Mouse (Mus musculus) mouse trophoblast stem cell (cell line): ENCODE results near the gene Rmnd1.

Experiments used
- in situ Hi-C, 2 experiments: fragments of 300-500 bp; cut with MseI, MboI; formaldehyde crosslinking; loops; 2 replicates in 1 of 2; 3 replicates in 1 of 2; pipeline ENCODE4 v1.15.1; 2025

The Rmnd1 gene

GRCm38 (mm10) chr10:4391851-4392250 is 40.3 kb downstream of the Rmnd1 start:
- in situ Hi-C loops = no loop called here

- in situ Hi-C loops = no loop called here
Measured at GRCm38 (mm10) chr10:4391076-4391475, 41.1 kb downstream of the Rmnd1 start.

GRCm38 (mm10) chr10:4390550-4390949 is 41.6 kb downstream of the Rmnd1 start:
- in situ Hi-C loops = no loop called here

DNA sequence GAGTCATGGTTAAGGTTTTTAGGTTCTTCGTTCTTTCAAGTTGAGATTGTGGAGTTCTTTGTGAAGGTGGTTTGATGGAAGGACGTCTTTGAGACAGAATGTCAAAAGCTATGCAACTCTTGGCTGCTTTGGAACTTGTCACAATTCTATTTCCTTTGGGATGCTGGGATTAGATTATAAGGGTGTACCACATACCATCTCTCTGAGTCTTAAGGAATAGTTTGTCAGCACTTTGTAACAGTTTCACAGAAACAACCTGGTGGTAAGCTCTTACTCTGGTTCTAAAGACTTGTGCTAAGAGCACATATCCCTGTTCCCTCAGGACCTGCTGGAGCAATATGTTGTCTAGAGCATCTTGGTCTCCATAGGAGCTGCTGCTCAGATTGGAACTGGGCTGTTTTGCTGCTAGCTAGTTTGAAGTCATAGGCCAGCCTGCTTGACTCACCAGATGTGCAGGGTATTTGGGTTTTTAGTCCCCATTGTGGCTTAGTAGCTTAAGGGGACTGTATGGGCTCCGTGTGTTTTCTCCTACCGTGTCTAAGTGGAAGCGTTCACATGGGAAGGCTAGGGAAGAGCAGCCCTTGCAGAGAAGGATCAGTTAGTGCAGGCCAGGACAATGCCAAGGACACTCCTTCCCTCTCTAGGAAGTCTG is 42.6 kb downstream of the Rmnd1 start:
- in situ Hi-C loops = no loop called here

- in situ Hi-C loops = no loop called here
Measured at GRCm38 (mm10) chr10:4389036-4389435, 43.2 kb downstream of the Rmnd1 start.

- in situ Hi-C loops = no loop called here
Measured at GRCm38 (mm10) chr10:4388384-4388745, 43.8 kb downstream of the Rmnd1 start.

- in situ Hi-C loops = no loop called here
Measured at GRCm38 (mm10) chr10:4387701-4388383, 44.3 kb downstream of the Rmnd1 start, which contains the start of gene Zbtb2. TSS of gene Zbtb2 (minus strand) at chr10:4388108.

DNA sequence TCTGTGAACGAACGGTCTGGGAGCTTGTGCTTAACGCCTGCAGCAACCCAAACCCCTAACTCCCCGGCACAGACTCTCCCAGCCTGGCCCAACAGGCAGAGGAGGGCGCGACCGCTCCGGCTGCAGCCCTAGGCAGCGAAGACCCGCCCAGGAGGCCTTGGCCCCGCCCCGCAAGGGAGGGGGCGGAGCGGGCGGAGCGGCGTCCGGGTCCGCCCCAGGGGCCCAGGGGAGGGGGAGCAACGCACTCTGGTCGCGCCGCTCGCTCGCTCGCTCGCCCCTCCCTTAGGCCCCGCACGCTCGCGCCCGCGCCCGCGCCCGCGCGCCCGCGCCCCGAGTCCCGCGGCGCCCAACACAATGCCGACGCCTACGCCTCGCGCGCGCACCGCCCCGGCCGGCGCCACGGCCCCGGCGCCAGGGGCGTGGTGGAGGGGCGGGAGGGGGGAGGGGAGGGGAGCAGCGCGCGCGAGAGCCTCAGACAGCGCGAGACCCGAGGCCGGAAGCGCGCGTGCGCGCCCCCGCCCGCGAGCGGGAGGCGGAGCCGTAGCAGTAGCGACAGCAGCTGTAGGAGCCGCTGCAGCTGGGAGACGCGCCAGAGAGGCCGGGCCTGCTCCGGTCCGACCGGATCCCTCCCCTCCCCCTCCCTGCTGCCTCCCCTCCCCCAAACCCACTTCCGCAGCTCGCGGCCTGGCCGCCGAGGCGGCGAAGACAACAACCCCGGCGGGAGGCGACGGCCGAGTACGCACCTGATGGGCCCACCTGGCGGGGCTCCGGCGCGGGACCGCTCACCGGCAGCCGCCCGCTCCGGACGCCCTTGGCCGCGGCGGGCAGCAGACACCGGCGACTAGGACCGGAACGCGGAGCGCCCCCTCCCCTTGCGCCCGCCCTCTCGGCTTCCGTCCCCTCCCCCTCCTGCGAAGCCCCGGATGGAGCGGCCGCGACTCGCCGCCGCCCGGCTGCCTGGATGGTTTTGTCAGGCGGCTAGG is 45.3 kb downstream of the Rmnd1 start:
- in situ Hi-C loops = no loop called here

DNA sequence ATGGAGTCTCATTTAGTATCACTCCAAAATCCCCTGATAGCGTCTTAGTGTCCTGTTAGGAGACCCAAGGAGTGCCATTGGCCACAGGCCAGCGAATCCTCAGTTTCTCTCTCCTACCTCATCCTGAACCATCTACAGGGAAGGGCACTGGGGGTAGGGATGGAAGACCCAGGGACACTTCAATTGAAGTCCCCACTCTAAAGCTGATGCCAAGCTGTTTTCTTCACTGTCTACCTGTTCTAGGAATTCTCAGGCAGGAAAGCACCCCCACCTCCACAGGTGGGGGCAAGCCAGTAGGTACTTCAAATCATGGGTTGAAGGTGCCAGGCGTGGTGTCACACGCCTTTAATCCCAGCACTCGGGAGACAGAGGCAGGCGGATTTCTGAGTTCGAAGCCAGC is 47.9 kb downstream of the Rmnd1 start:
- in situ Hi-C loops = no loop called here

GRCm38 (mm10) chr10:4380748-4381147 is 51.4 kb downstream of the Rmnd1 start:
- in situ Hi-C loops = no loop called here

DNA sequence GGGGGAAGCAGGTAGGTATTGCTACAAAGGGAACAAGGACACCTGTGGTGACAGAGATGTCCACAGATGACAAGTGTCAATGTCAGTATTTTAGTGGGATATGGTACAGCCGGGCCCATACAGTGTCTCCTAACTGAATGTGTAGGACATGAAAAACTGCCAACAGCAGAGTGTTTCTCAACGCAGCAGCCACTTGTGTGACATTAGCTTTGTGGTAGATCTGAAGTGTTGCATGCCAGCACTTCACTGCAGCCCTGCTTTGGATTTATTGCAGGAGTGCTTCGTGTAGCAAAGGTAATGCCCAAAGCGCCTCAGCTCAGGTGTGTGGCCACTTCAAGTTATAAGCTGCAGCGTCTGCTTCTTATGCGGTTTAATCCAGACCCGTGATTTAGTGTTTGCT is 55.3 kb downstream of the Rmnd1 start:
- in situ Hi-C loops = no loop called here

DNA sequence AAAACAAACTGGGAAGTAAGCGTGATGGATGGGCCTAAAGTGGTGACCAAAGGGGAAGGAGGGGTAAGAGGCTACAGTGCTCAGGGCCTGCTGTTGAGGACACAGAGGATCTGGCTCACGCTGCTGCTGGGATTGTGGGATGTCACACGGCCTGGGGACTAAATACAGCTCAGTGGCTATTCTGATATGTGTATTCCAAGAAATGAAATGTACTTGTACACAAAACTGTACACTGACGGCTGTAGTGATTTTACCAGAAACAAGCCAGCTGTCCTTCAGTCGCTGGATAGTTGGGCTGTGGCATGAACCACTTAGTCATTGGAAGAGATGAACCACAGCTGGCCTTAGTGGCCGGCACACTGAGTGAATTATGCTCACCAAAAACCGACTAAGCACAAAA is 55.7 kb downstream of the Rmnd1 start:
- in situ Hi-C loops = no loop called here

GRCm38 (mm10) chr10:4375267-4375666 is 56.9 kb downstream of the Rmnd1 start:
- in situ Hi-C loops = no loop called here

- in situ Hi-C loops = no loop called here
Measured at GRCm38 (mm10) chr10:4374734-4375133, 57.5 kb downstream of the Rmnd1 start.

DNA sequence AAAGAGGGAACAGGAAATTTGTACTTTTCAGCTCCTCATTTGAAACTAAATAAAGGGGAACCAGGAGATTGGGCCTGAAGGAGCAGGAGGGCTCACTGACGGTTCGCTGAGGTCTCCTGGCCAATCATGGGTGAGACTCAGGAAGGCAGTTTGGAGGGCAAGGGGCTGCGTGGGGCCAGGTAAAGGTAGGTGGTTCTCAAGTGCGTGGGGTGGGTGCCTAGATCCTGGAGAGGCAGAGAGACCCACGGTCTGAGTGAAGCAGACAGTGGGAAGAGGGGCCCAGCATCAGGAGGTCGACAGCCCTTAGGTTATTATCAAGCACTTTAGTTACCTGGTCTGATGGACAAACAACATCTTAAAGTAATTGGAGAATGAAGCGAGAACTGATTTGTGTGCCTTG is 57.9 kb downstream of the Rmnd1 start:
- in situ Hi-C loops = no loop called here

DNA sequence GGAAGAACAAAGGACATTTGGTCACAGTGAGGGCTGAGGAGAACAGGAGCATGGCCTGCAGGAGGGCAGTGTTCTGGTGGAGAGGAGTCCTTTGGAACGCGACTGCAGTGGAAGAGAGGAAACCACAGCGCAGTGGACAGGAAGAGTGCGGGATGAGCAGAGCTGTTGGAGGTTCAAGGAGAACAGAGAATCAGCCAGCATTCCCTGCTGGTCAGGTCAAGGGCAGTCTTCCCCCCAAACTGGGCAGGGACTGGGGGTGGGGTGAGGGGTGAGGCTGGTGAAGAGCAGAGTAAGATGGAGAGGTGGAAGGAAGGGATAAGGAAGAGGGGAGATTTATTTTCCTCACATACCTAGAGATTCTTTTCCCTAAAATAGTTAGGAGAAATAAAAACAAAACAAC is 58.6 kb downstream of the Rmnd1 start:
- in situ Hi-C loops = no loop called here

DNA sequence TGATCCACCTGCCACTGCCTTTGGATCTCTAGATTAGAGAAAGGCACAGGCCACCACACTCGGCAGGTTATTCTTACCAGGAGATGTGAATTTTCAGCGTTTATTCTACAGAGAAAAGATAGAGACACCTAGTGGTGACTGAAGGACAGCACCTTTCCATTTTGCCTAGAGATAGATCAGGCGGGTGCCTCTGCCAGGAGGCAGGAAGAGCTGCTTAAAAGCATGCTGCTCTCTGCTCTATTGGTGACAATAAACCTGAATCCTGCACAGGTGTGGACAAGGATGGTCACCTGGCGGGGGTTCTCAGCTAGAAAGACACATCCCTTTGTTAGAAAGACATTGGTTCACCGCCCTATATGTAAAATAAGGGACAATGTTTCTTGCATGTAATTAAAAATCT is 60.2 kb downstream of the Rmnd1 start:
- in situ Hi-C loops = no loop called here

- in situ Hi-C loops = no loop called here
Measured at GRCm38 (mm10) chr10:4370105-4370504, 62.1 kb downstream of the Rmnd1 start.

DNA sequence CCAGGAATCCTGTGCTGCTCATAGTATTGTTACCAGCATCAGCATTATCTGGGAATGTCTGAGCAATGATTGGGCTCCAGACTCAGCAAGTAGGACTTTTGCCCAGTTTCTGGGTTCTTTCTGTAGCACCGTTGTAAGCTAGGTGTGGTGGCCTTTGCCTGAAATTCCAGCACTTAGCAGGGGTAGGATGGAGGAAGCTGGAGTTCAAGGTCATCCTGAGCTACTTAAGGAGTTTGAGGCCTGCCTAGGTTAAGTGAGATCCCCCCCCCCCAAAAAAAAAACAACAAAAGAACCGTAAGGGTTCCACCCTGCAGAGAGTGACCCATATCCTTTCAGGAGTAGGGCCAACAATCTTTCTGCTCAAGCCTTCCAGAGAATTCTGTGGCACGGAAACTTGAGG is 67.6 kb downstream of the Rmnd1 start:
- in situ Hi-C loops = no loop called here

DNA sequence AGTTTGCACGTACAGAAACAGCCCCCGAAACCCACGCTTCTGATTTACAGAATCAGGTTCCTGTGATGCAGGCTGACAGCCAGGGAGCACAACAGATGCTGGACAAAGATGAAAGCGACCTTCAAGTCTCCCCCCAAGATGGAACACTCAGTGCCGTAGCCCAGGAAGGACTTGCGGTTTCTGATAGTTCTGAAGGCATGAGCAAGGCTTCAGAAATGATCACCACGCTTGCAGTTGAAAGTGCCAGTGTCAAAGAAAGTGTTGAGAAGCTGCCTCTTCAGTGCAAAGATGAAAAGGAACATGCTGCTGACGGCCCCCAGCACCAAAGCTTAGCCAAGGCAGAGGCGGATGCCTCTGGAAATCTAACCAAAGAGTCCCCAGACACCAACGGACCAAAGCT is 74.8 kb downstream of the Rmnd1 start:
- in situ Hi-C loops = no loop called here

DNA sequence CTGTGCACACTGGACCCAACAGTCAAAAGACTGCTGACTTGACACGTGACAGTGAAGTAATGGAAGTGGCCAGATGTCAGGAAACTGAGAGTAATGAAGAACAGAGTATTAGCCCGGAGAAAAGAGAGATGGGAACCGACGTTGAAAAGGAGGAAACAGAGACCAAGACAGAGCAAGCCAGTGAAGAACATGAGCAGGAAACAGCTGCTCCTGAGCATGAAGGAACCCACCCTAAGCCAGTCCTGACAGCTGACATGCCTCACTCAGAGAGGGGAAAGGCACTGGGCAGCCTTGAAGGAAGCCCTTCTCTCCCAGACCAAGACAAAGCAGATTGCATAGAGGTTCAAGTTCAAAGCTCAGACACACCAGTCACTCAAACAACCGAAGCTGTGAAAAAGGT is 75.5 kb downstream of the Rmnd1 start:
- in situ Hi-C loops = no loop called here

DNA sequence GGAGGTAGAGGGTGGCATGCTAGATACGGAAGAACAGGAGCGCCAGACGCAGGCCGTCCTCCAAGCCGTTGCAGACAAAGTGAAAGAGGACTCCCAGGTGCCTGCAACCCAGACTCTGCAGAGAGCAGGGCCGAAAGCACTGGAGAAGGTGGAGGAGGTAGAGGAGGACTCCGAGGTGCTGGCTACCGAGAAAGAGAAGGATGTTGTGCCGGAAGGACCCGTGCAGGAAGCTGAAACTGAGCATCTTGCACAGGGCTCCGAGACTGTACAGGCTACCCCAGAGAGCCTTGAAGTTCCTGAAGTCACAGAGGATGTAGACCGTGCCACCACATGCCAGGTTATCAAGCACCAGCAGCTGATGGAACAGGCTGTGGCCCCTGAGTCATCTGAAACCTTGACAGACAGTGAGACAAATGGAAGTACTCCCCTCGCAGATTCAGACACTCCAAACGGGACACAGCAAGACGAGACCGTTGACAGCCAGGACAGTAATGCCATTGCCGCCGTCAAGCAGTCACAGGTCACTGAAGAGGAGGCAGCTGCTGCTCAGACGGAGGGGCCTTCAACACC is 76.2 kb downstream of the Rmnd1 start:
- in situ Hi-C loops = no loop called here
